Mouse (Mus musculus) CD4-positive naive resting alpha-beta T cell, adult 76 days (primary cell): ENCODE measurements around the gene Homer1. TPM values are rescaled to one million over a fixed set of nuclear protein-coding genes. Genes with fewer than 3 reads are reported as not detected.

Experiments
- total RNA-seq: library from RNA; stranded (reverse); gene quantifications from one replicate; pipeline ENCODE4 v1.2.4, GENCODE M21; 2023

Homer1 gene
- total RNA-seq: 17.8 TPM

DNA sequence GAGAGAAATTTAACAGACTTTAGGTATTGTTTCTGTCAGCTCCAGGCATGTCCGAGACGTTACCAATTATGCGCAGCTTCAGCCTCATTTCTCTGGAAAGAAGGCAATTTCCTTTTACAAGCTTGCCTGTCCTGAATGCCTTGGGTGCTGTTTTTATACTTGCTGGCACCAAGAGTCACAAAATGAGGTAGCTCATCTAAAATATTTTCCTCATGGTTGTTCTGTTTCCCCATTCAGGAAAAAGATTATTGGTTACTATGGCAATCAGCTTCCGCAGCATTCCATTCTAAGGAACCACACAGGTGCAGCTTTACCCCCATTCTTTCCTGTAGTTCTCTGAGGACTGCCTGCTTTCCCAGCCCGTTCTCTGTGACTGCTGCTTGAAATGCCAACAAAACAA lies at the start of gene Homer1:
Gene Homer1 (plus strand): TSS at position 320 of the 400 bp plus-strand sequence.

Other genes with a start within 250 kb of the Homer1 start
- gene Cmya5, start 154.9 kb upstream of the Homer1 start, total RNA-seq: 0.09 TPM
- gene Tent2, start 107.2 kb upstream of the Homer1 start, total RNA-seq: 101 TPM
- 157 TPM for gene Jmy, start 200.2 kb downstream of the Homer1 start, total RNA-seq